ENCODE assay signal across 8 mouse cellular contexts in genomic region chr5:24452691-24453233, GRCm38 (mm10). TPM values are rescaled to one million over a fixed set of nuclear protein-coding genes. Genes with fewer than 3 reads are reported as not detected.
DNase-seq lines count a peak whose midpoint lies in the region; ATAC-seq and TF ChIP-seq lines count a peak whose summit lies in the region.

No protein-coding gene starts in this region.

- peak overlapping the region; percentile 90 for H3K9ac ChIP-seq in kidney, embryonic 15.5 days
- H3K9ac ChIP-seq in MEL (ENCODE audit: control insufficient read depth, low read depth, low read length, poor library complexity, severe bottlenecking): peak overlapping the region; percentile 87
- H3K9ac ChIP-seq in heart, embryonic 12.5 days: peak overlapping the region; percentile 99
- peak overlapping the region; percentile 87 for H3K9ac ChIP-seq in limb, embryonic 14.5 days (ENCODE audit: low read depth, low read length, severe bottlenecking)

- TF ChIP-seq POLR2A in MEL (IDR thresholded peaks at IDR 0.05; ENCODE audit: control insufficient read depth in 1 of 2, insufficient read depth in 1 of 2, low read depth in 1 of 2, low read length in 2 of 2, poor library complexity in 1 of 2) (no peak), myocyte (IDR thresholded peaks at IDR 0.05; ENCODE audit: insufficient read length, low read depth) (no peak)
- no peak for TF ChIP-seq POLR2A in cortical plate, adult 2 months (IDR thresholded peaks at IDR 0.05; ENCODE audit: extremely low read depth, insufficient read depth, low read length)
- no peak for TF ChIP-seq POLR2A in limb, embryonic 14.5 days (IDR thresholded peaks at IDR 0.05; ENCODE audit: borderline replicate concordance, extremely low read depth, insufficient read depth, insufficient read length)

- H3K27ac ChIP-seq in kidney, embryonic 15.5 days: peak overlapping the region; percentile 89
- H3K27ac ChIP-seq in MEL (ENCODE audit: control insufficient read depth, low read depth, low read length): peak overlapping the region; percentile 45
- H3K27ac ChIP-seq in cortical plate, adult 2 months (ENCODE audit: insufficient read depth, low read length): peak overlapping the region; percentile 31
- H3K27ac ChIP-seq in heart, embryonic 12.5 days (ENCODE audit: poor library complexity, severe bottlenecking): peak overlapping the region; percentile 96; the same call in 1 of the 2 replicates
- peak overlapping the region; percentile 88 for H3K27ac ChIP-seq in limb, embryonic 14.5 days (replicated peaks; ENCODE audit: low read depth, low read length)

- H3K36me3 ChIP-seq in kidney, embryonic 15.5 days: 0 out of 2 replicates have a peak, but pooled peaks cover 3% of the 10 kb centered on the region
- H3K36me3 ChIP-seq in MEL (ENCODE audit: control insufficient read depth in 1 of 2, insufficient read depth in 2 of 2, low read length in 2 of 2) (peaks cover 0 to 19% of the 10 kb centered on the region in 2 experiments; a peak in 3 of 4 replicates), myocyte (ENCODE audit: control insufficient read depth, insufficient read depth) (no peaks in the 10 kb centered on the region)
- peaks cover 4% of the 10 kb centered on the region for H3K36me3 ChIP-seq in heart, embryonic 12.5 days
- H3K36me3 ChIP-seq in limb, embryonic 14.5 days (ENCODE audit: control insufficient read depth, insufficient read depth, low read length): peaks cover 4% of the 10 kb centered on the region; the same call in 1 of the 2 replicates

- H3K4me2 ChIP-seq in kidney, embryonic 15.5 days: peak overlapping the region; percentile 94
- peak overlapping the region; percentile 88 for H3K4me2 ChIP-seq in heart, embryonic 12.5 days
- H3K4me2 ChIP-seq in limb, embryonic 14.5 days (replicated peaks; ENCODE audit: low read depth, low read length, severe bottlenecking): peak overlapping the region; percentile 98
- H3K4me2 ChIP-seq in myocyte (ENCODE audit: low read depth): peak overlapping the region; percentile 83

- TF ChIP-seq EP300 in MEL (IDR thresholded peaks at IDR 0.05; ENCODE audit: low read depth in 1 of 2, low read length in 2 of 2): no peak

- peaks cover 54% of the 10 kb centered on the region for H3K4me1 ChIP-seq in kidney, embryonic 15.5 days
- peaks cover 8 to 19% of the 10 kb centered on the region in 2 experiments for H3K4me1 ChIP-seq in MEL (ENCODE audit: control insufficient read depth in 1 of 2, insufficient read depth in 2 of 2, low read length in 2 of 2)
- H3K4me1 ChIP-seq in cortical plate, adult 2 months (ENCODE audit: control insufficient read depth, insufficient read depth, low read length): peaks cover 17% of the 10 kb centered on the region
- H3K4me1 ChIP-seq in heart, embryonic 12.5 days (replicated peaks): peaks cover 47% of the 10 kb centered on the region
- H3K4me1 ChIP-seq in limb, embryonic 14.5 days (ENCODE audit: control insufficient read depth, insufficient read depth, low read length): peaks cover 31% of the 10 kb centered on the region

- TF ChIP-seq CTCF in MEL (IDR thresholded peaks at IDR 0.05 in 2 of 3, conservative IDR thresholded peaks at IDR 0.05 in 1 of 3; ENCODE audit: control insufficient read depth in 1 of 3, insufficient read depth in 1 of 3, low read depth in 2 of 3, low read length in 3 of 3, poor library complexity in 1 of 3, severe bottlenecking in 1 of 3): peak in 2 of 3 experiments; percentile 10 to 38; a peak in 2 of 6 replicates
- TF ChIP-seq CTCF in cortical plate, adult 2 months (IDR thresholded peaks at IDR 0.05; ENCODE audit: extremely low read depth, insufficient read depth, low read length): no peak

- 0% methylated on average over 28 of the region's 29 CpGs for WGBS in kidney, embryonic 15.5 days
- WGBS in heart, embryonic 12.5 days: 1% methylated on average over 28 of the region's 29 CpGs
- WGBS in limb, embryonic 14.5 days: 4% methylated on average over 25 of the region's 29 CpGs

- H3K27me3 ChIP-seq in kidney, embryonic 15.5 days: peaks cover 3% of the 10 kb centered on the region; the same call in 1 of the 2 replicates
- no peaks in the 10 kb centered on the region for H3K27me3 ChIP-seq in MEL (ENCODE audit: control insufficient read depth in 1 of 2, insufficient read depth in 2 of 2, low read length in 2 of 2)
- no peaks in the 10 kb centered on the region for H3K27me3 ChIP-seq in heart, embryonic 12.5 days (replicated peaks)
- no peaks in the 10 kb centered on the region for H3K27me3 ChIP-seq in limb, embryonic 14.5 days (ENCODE audit: control insufficient read depth, insufficient read depth, low read length)
- no peaks in the 10 kb centered on the region for H3K27me3 ChIP-seq in myocyte (ENCODE audit: control insufficient read depth, insufficient read depth, insufficient read length)

- peak overlapping the region; percentile 94 for H3ac ChIP-seq in myocyte (ENCODE audit: control insufficient read depth, insufficient read length)

- H3K79me2 ChIP-seq in MEL (ENCODE audit: control insufficient read depth, insufficient read depth, low read length, poor library complexity) (peaks cover 60% of the 10 kb centered on the region), myocyte (ENCODE audit: control insufficient read depth, insufficient read depth) (peaks cover 54% of the 10 kb centered on the region)

- no peaks in the 10 kb centered on the region for H3K9me3 ChIP-seq in kidney, embryonic 15.5 days (replicated peaks)
- no peaks in the 10 kb centered on the region for H3K9me3 ChIP-seq in MEL (replicated peaks; ENCODE audit: insufficient read depth, low read length)
- H3K9me3 ChIP-seq in heart, embryonic 12.5 days (replicated peaks): no peaks in the 10 kb centered on the region
- H3K9me3 ChIP-seq in limb, embryonic 14.5 days (ENCODE audit: control insufficient read depth, low read length): no peaks in the 10 kb centered on the region

- no peak for TF ChIP-seq RAD21 in MEL (IDR thresholded peaks at IDR 0.05; ENCODE audit: low read depth, low read length)

- H3K4me3 ChIP-seq in kidney, embryonic 15.5 days (replicated peaks): peak overlapping the region; percentile 87
- H3K4me3 ChIP-seq in MEL (ENCODE audit: control insufficient read depth in 1 of 2, insufficient read depth in 1 of 2, low read depth in 2 of 2, low read length in 2 of 2) (peak overlapping the region; percentile 77 to 98), myocyte (peak overlapping the region; percentile 87)
- peak overlapping the region; percentile 95 for H3K4me3 ChIP-seq in cortical plate, adult 2 months (ENCODE audit: insufficient read depth, low read length)
- H3K4me3 ChIP-seq in heart, embryonic 12.5 days: peak overlapping the region; percentile 97
- peak overlapping the region; percentile 91 for H3K4me3 ChIP-seq in limb, embryonic 14.5 days (replicated peaks; ENCODE audit: low read length)

- DNase-seq in kidney, adult 9 months: no peak
- DNase-seq in MEL (ENCODE audit: low read depth, low spot score): peak; percentile 68
- DNase-seq in limb, embryonic 14.5 days (ENCODE audit: low spot score): no peak

- ATAC-seq in kidney, embryonic 15.5 days (replicated peaks; ENCODE audit: low FRiP score): peak; percentile 15; the same call in 1 of the 2 replicates
- ATAC-seq in heart, embryonic 12.5 days (ENCODE audit: insufficient number of reproducible peaks, low FRiP score): 0 out of 2 replicates have a peak, but pooled peaks have one; percentile 7
- ATAC-seq in limb, embryonic 14.5 days (ENCODE audit: low FRiP score, low read depth): no peak
- ATAC-seq in monocyte, adult 5-6 weeks (replicated peaks; ENCODE audit: insufficient number of reproducible peaks, low FRiP score, low TSS enrichment, poor library complexity, severe bottlenecking): no peak

RNA-seq across cellular contexts. Expression of gene Agap3, which starts 0.8 kb away (rescaled TPM):
- polyA plus RNA-seq in kidney, embryonic 15.5 days (2015; fragmentation: Nextera tagmentation; extraction: Ambion mirVana): 18.8 and 21.0 TPM in 2 replicates
- total RNA-seq in MEL (2012; rRNA removed): 104 and 116 TPM in 2 replicates
- polyA plus RNA-seq in MEL (2012; ENCODE audit: insufficient read depth in 1 of 2, insufficient read length in 2 of 2, low read depth in 1 of 2, low replicate concordance in 2 of 2, missing spikeins in 1 of 2) (100 to 1,000 TPM; 138 to 203 TPM), myocyte (2012; fragmentation: generic; extraction: Trizol) (119 TPM)
- 438 and 458 TPM in 2 replicates for polyA plus RNA-seq in cortical plate, adult 2 months (2012; rRNA removed)
- polyA plus RNA-seq in heart, embryonic 12.5 days (2016; fragmentation: Nextera tagmentation; extraction: Ambion mirVana): 34.9 and 35.2 TPM in 2 replicates
- polyA plus RNA-seq in limb, embryonic 14.5 days (2012; rRNA removed): 103 and 114 TPM in 2 replicates
- polyA plus RNA-seq in limb, embryonic 14.5 days (2014; fragmentation: Nextera tagmentation; extraction: Ambion mirVana): 57.9 and 61.7 TPM in 2 replicates
- total RNA-seq in monocyte, adult 5-6 weeks (2017): 30.5 to 41.8 TPM (median 34.6 TPM) in 3 replicates

RNA-seq across cellular contexts. Expression of gene Tmub1, which starts 5.1 kb away (rescaled TPM):
- polyA plus RNA-seq in kidney, embryonic 15.5 days (2015; fragmentation: Nextera tagmentation; extraction: Ambion mirVana): 25.2 and 26.5 TPM in 2 replicates
- total RNA-seq in MEL (2012; rRNA removed): 16.4 and 17.8 TPM in 2 replicates
- 10 to 100 TPM in 1 of 2 experiments, not detected in 1; 36.0 TPM for polyA plus RNA-seq in MEL (2012; ENCODE audit: insufficient read depth in 1 of 2, insufficient read length in 2 of 2, low read depth in 1 of 2, low replicate concordance in 2 of 2, missing spikeins in 1 of 2)
- polyA plus RNA-seq in cortical plate, adult 2 months (2012; rRNA removed): 48.7 and 49.0 TPM in 2 replicates
- polyA plus RNA-seq in heart, embryonic 12.5 days (2016; fragmentation: Nextera tagmentation; extraction: Ambion mirVana): 18.9 and 19.7 TPM in 2 replicates
- 29.8 and 35.5 TPM in 2 replicates for polyA plus RNA-seq in limb, embryonic 14.5 days (2012; rRNA removed)
- polyA plus RNA-seq in limb, embryonic 14.5 days (2014; fragmentation: Nextera tagmentation; extraction: Ambion mirVana): 23.2 and 23.5 TPM in 2 replicates
- polyA plus RNA-seq in myocyte (2012; fragmentation: generic; extraction: Trizol): 14.2 TPM
- 11.8 to 33.4 TPM (median 26.8 TPM) in 3 replicates for total RNA-seq in monocyte, adult 5-6 weeks (2017)

RNA-seq across cellular contexts. Expression of gene Fastk, which starts 7.7 kb away (rescaled TPM):
- 116 and 125 TPM in 2 replicates for polyA plus RNA-seq in kidney, embryonic 15.5 days (2015; fragmentation: Nextera tagmentation; extraction: Ambion mirVana)
- 87.6 and 111 TPM in 2 replicates for total RNA-seq in MEL (2012; rRNA removed)
- polyA plus RNA-seq in MEL (2012; ENCODE audit: insufficient read depth in 1 of 2, insufficient read length in 2 of 2, low read depth in 1 of 2, low replicate concordance in 2 of 2, missing spikeins in 1 of 2) (100 to 1,000 TPM; 228 to 273 TPM), myocyte (2012; fragmentation: generic; extraction: Trizol) (124 TPM)
- polyA plus RNA-seq in cortical plate, adult 2 months (2012; rRNA removed): 237 and 255 TPM in 2 replicates
- 172 and 175 TPM in 2 replicates for polyA plus RNA-seq in heart, embryonic 12.5 days (2016; fragmentation: Nextera tagmentation; extraction: Ambion mirVana)
- 295 and 397 TPM in 2 replicates for polyA plus RNA-seq in limb, embryonic 14.5 days (2012; rRNA removed)
- 113 and 120 TPM in 2 replicates for polyA plus RNA-seq in limb, embryonic 14.5 days (2014; fragmentation: Nextera tagmentation; extraction: Ambion mirVana)
- 17.1 to 27.5 TPM (median 26.9 TPM) in 3 replicates for total RNA-seq in monocyte, adult 5-6 weeks (2017)

RNA-seq across cellular contexts. Expression of gene Slc4a2, which starts 29.1 kb away (rescaled TPM):
- polyA plus RNA-seq in kidney, embryonic 15.5 days (2015; fragmentation: Nextera tagmentation; extraction: Ambion mirVana): 42.3 and 42.7 TPM in 2 replicates
- total RNA-seq in MEL (2012; rRNA removed): 20.1 and 20.9 TPM in 2 replicates
- polyA plus RNA-seq in MEL (2012; ENCODE audit: insufficient read depth in 1 of 2, insufficient read length in 2 of 2, low read depth in 1 of 2, low replicate concordance in 2 of 2, missing spikeins in 1 of 2) (10 to 100 TPM in 1 of 2 experiments, not detected in 1; 56.3 TPM), myocyte (2012; fragmentation: generic; extraction: Trizol) (96.4 TPM)
- polyA plus RNA-seq in cortical plate, adult 2 months (2012; rRNA removed): 36.5 and 39.9 TPM in 2 replicates
- 31.1 and 39.4 TPM in 2 replicates for polyA plus RNA-seq in heart, embryonic 12.5 days (2016; fragmentation: Nextera tagmentation; extraction: Ambion mirVana)
- 69.1 and 84.1 TPM in 2 replicates for polyA plus RNA-seq in limb, embryonic 14.5 days (2012; rRNA removed)
- 30.0 and 37.1 TPM in 2 replicates for polyA plus RNA-seq in limb, embryonic 14.5 days (2014; fragmentation: Nextera tagmentation; extraction: Ambion mirVana)
- total RNA-seq in monocyte, adult 5-6 weeks (2017): 20.1 to 60.8 TPM (median 32.2 TPM) in 3 replicates

RNA-seq across cellular contexts. Expression of gene Cdk5, which starts 29.4 kb away (rescaled TPM):
- polyA plus RNA-seq in kidney, embryonic 15.5 days (2015; fragmentation: Nextera tagmentation; extraction: Ambion mirVana): 50.1 and 52.2 TPM in 2 replicates
- 18.2 and 24.8 TPM in 2 replicates for total RNA-seq in MEL (2012; rRNA removed)
- 10 to 100 TPM in 1 of 2 experiments, not detected in 1; 82.6 TPM for polyA plus RNA-seq in MEL (2012; ENCODE audit: insufficient read depth in 1 of 2, insufficient read length in 2 of 2, low read depth in 1 of 2, low replicate concordance in 2 of 2, missing spikeins in 1 of 2)
- 232 TPM in 2 replicates for polyA plus RNA-seq in cortical plate, adult 2 months (2012; rRNA removed)
- polyA plus RNA-seq in heart, embryonic 12.5 days (2016; fragmentation: Nextera tagmentation; extraction: Ambion mirVana): 32.0 and 35.9 TPM in 2 replicates
- polyA plus RNA-seq in limb, embryonic 14.5 days (2012; rRNA removed): 127 and 165 TPM in 2 replicates
- polyA plus RNA-seq in limb, embryonic 14.5 days (2014; fragmentation: Nextera tagmentation; extraction: Ambion mirVana): 51.7 TPM in 2 replicates
- 30.0 TPM for polyA plus RNA-seq in myocyte (2012; fragmentation: generic; extraction: Trizol)
- total RNA-seq in monocyte, adult 5-6 weeks (2017): 19.3 to 30.9 TPM (median 26.0 TPM) in 3 replicates

Comparison
In these comparisons a context has a peak if more than half of its experiments do, and no peak if none do; other contexts are left out.
1. ATAC-seq: peak in kidney, embryonic 15.5 days (single experiment) and heart, embryonic 12.5 days (single experiment); none in limb, embryonic 14.5 days (single experiment) and monocyte, adult 5-6 weeks (single experiment).
2. H3K27ac ChIP-seq: peak in every context shown above with its lines; median percentile 96 in heart, embryonic 12.5 days; 89 in kidney, embryonic 15.5 days; 88 in limb, embryonic 14.5 days; 45 in MEL; 31 in cortical plate, adult 2 months.
3. Peak in every context shown above with its lines, with median percentiles within 50 percentile points of each other: H3K4me2 ChIP-seq, H3K4me3 ChIP-seq and H3K9ac ChIP-seq.